Mouse (Mus musculus) liver, postnatal 0 days (tissue): ENCODE data around the gene Gkn2.

Experiments used
- CTCF ChIP-seq: sonication (generic); IDR thresholded peaks from 2 replicates; pipeline ENCODE4 v1.5.1; 2016; ENCODE audit warnings: antibody characterized with exemption, low read depth
- EP300 ChIP-seq: IDR thresholded peaks from 2 replicates; pipeline ENCODE4 v1.6.1; 2016; ENCODE audit warnings: antibody characterized with exemption, low read depth, mild to moderate bottlenecking

GRCm38 (mm10) chr6:87427616-87428015, 54.5 kb downstream of the Gkn2 start:
- no peak for TF ChIP-seq CTCF
- no peak for TF ChIP-seq EP300
